Mouse (Mus musculus): ENCODE results near the gene Fam13a. TPM values are rescaled to one million over a fixed set of nuclear protein-coding genes. Genes with fewer than 3 reads are reported as not detected.

Fam13a gene
- polyA plus RNA-seq (2014; fragmentation: Nextera tagmentation; extraction: Ambion mirVana), result 8.2 and 10.1 TPM in 2 replicates

DNA sequence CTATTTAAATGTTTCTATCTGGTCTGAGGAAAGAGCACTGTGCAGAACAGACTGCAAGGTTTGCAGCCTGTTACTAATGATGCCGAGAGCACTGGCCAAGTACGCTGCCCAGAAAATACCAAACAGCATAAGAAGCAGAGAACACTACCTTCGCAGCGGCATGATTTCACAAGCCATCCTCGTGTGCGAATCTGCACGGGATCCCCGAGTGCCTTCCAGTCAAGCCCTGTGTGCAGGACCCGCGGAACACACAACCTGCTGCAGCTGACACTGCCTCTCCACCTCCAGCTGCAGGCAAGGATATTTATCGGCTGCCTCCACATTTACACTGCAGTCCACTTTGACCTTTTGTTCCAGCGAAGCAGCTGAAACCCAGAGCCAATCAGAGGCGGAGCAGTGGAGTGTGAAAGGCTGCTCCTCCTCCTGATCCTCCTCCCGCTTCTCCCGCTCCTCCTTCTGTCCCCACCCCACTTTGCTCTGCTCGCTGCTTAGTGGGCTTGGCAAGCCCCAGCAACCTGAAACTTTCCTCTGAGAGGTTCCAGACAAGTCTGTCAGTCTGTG is at the start of gene Fam13a:
Fam13a (minus strand) TSS at position 386 of the 561 bp plus-strand sequence.
- WGBS, result 0% methylated on average over 13 of the region's 16 CpGs
- Histone ChIP-seq H3K4me1 (ENCODE audit: control insufficient read depth, insufficient read depth, low read length) (peaks cover 5% of the 10 kb centered on the region; the same call in 1 of the 2 replicates), H3K9ac (ENCODE audit: low read depth, low read length) (peak within 1 kb of the TSS; percentile 52), H3K4me3 (ENCODE audit: low read depth, low read length) (peak within 1 kb of the TSS; percentile 52), H3K4me2 (ENCODE audit: low read depth, low read length) (peak within 1 kb of the TSS; percentile 68), H3K27me3 (replicated peaks; ENCODE audit: control insufficient read depth, insufficient read depth, low read length) (no peaks in the 10 kb centered on the region), H3K9me3 (ENCODE audit: control insufficient read depth, low read length) (no peaks in the 10 kb centered on the region), H3K36me3 (ENCODE audit: control insufficient read depth, insufficient read depth, low read length) (no peaks in the 10 kb centered on the region), H3K27ac (replicated peaks; ENCODE audit: low read depth, low read length) (peak within 1 kb of the TSS; percentile 64)
- DNase-seq (ENCODE audit: low spot score), result peak; percentile 97
- ATAC-seq (ENCODE audit: low read depth), result peak; percentile 100

DNA sequence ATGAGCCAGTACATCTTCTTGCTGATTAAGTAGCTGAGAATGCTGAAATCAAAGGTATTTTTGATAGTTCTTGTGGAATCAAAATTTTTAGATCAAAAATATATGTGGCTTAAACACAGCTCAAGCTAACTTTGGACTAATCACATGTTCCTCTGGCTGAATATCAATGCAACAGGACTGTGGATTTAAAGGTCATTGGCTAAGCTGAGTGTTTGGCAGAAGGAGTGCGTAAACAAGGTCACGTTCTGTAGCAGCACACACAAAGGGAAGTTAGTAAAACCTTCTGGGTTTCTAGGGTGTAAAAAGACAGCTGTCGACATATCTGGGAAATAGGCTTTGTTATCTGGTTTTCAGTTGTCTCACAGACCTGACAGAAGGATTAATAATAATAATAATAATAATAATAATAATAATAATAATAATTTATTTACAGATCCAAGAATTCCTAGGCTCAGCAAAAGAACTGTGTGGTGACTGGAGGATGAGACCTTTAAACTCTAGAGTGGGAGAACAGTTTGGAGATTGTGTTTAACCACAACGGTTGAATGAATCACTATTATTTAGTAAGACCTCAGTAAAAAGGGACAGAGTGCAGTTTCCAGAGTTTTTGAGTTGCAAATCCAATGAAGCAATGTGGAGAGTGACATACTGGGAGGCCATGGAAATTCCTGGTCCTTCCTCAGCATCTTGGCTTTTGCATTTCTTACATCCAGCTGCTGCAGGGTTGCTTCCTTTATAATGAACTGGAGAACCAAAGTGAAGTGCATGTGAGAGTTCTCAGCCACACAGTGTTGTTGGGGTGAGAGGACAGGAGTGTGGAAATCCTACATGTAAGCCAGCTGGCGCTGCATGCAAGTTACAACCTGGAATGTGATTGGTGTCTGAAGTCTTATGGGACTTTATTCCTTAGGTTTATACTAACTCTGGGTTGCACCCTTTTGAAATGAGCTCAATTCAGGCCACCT is 48.0 kb upstream of the Fam13a start:
- ATAC-seq (ENCODE audit: low read depth), result no peak
- 81% methylated on average over 5 of the region's 5 CpGs for WGBS
- DNase-seq (ENCODE audit: low spot score), result no peak
- no peaks in the 10 kb centered on the region for H3K27me3 ChIP-seq (replicated peaks; ENCODE audit: control insufficient read depth, insufficient read depth, low read length)
- no peak overlapping the region for H3K4me3 ChIP-seq (ENCODE audit: low read depth, low read length)
- H3K36me3 ChIP-seq (ENCODE audit: control insufficient read depth, insufficient read depth, low read length), result no peaks in the 10 kb centered on the region
- 0 out of 2 replicates have a peak, but pooled peaks cover 5% of the 10 kb centered on the region for H3K9me3 ChIP-seq (ENCODE audit: control insufficient read depth, low read length)
- H3K27ac ChIP-seq (replicated peaks; ENCODE audit: low read depth, low read length), result no peak overlapping the region
- no peak overlapping the region for H3K4me2 ChIP-seq (ENCODE audit: low read depth, low read length)
- H3K4me1 ChIP-seq (ENCODE audit: control insufficient read depth, insufficient read depth, low read length), result no peaks in the 10 kb centered on the region
- H3K9ac ChIP-seq (ENCODE audit: low read depth, low read length), result no peak overlapping the region

DNA sequence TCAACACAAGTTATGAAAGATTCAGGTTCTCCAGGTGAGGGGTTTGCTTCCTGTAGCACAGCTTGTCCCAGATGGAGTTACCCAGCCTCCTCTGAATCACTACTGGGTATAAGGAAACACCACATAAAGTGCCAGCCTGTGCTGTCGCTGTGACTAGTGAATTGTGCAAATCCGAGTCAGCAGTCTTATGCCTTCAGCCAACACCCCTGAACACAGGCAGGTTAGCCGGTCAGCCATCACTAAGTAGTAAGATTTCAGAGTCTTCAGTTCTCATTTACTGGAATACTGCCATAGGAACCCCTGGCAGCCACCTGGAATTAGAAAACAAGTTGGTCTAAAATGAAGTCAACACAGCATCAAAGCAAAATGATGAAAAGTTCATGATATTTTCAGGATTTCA is 47.3 kb upstream of the Fam13a start:
- ATAC-seq (ENCODE audit: low read depth), result no peak
- Histone ChIP-seq H3K36me3 (ENCODE audit: control insufficient read depth, insufficient read depth, low read length) (no peaks in the 10 kb centered on the region), H3K9ac (ENCODE audit: low read depth, low read length) (no peak overlapping the region), H3K27ac (replicated peaks; ENCODE audit: low read depth, low read length) (no peak overlapping the region), H3K27me3 (replicated peaks; ENCODE audit: control insufficient read depth, insufficient read depth, low read length) (no peaks in the 10 kb centered on the region), H3K4me3 (ENCODE audit: low read depth, low read length) (no peak overlapping the region), H3K4me1 (ENCODE audit: control insufficient read depth, insufficient read depth, low read length) (no peaks in the 10 kb centered on the region), H3K9me3 (ENCODE audit: control insufficient read depth, low read length) (0 out of 2 replicates have a peak, but pooled peaks cover 5% of the 10 kb centered on the region), H3K4me2 (ENCODE audit: low read depth, low read length) (no peak overlapping the region)
- DNase-seq (ENCODE audit: low spot score), result no peak
- 81% methylated on average over 3 of the region's 3 CpGs for WGBS

DNA sequence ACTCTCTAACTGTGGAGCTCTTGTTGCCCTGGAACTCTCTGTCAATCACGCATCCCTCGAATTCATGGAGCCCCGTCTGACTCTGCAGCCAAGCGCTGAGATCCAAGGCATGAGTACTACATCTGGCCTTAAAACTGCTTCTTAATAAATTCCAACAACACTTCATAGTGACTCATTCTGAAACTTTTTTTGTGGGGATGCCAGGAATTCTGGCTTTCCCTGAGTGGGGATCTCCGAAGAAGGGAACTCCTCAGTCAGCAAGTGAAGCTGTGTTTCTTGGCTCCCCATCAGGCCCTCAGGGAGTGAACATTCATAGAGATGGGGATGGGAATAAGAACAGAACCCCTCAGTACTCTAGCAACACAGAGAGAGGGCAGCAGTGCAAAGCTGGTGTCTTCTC is 43.8 kb upstream of the Fam13a start:
- 63% methylated on average over 5 of the region's 5 CpGs for WGBS
- Histone ChIP-seq H3K9ac (ENCODE audit: low read depth, low read length) (no peak overlapping the region), H3K9me3 (ENCODE audit: control insufficient read depth, low read length) (no peaks in the 10 kb centered on the region), H3K4me3 (ENCODE audit: low read depth, low read length) (no peak overlapping the region), H3K4me1 (ENCODE audit: control insufficient read depth, insufficient read depth, low read length) (no peaks in the 10 kb centered on the region), H3K27ac (replicated peaks; ENCODE audit: low read depth, low read length) (no peak overlapping the region), H3K27me3 (replicated peaks; ENCODE audit: control insufficient read depth, insufficient read depth, low read length) (no peaks in the 10 kb centered on the region), H3K4me2 (ENCODE audit: low read depth, low read length) (no peak overlapping the region), H3K36me3 (ENCODE audit: control insufficient read depth, insufficient read depth, low read length) (no peaks in the 10 kb centered on the region)
- no peak for ATAC-seq (ENCODE audit: low read depth)
- DNase-seq (ENCODE audit: low spot score), result peak; percentile 35

DNA sequence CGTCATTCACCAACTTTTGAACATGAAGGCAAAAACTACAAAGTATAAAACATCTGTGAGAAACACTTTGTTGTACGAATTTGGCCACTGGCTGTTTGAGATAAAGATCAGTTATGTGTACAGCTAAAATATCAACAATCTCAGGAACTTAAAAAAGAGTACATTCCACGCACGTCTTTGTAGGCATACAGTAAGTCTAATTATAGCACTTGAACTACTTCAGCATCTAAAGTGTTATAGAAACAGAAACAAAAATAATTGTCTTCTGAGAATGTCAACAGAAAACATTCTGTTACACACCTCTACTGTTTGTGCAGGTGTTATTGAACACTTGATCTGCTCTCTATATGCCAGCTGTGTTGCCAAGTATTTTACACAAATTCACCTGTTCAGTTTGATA is 40.1 kb upstream of the Fam13a start:
- Histone ChIP-seq H3K9me3 (ENCODE audit: control insufficient read depth, low read length) (no peaks in the 10 kb centered on the region), H3K27me3 (replicated peaks; ENCODE audit: control insufficient read depth, insufficient read depth, low read length) (no peaks in the 10 kb centered on the region), H3K4me1 (ENCODE audit: control insufficient read depth, insufficient read depth, low read length) (no peaks in the 10 kb centered on the region), H3K9ac (ENCODE audit: low read depth, low read length) (no peak overlapping the region), H3K4me3 (ENCODE audit: low read depth, low read length) (no peak overlapping the region), H3K27ac (replicated peaks; ENCODE audit: low read depth, low read length) (no peak overlapping the region), H3K36me3 (ENCODE audit: control insufficient read depth, insufficient read depth, low read length) (no peaks in the 10 kb centered on the region), H3K4me2 (ENCODE audit: low read depth, low read length) (no peak overlapping the region)
- ATAC-seq (ENCODE audit: low read depth), result no peak
- no peak for DNase-seq (ENCODE audit: low spot score)
- 64% methylated on average over 4 of the region's 4 CpGs for WGBS

DNA sequence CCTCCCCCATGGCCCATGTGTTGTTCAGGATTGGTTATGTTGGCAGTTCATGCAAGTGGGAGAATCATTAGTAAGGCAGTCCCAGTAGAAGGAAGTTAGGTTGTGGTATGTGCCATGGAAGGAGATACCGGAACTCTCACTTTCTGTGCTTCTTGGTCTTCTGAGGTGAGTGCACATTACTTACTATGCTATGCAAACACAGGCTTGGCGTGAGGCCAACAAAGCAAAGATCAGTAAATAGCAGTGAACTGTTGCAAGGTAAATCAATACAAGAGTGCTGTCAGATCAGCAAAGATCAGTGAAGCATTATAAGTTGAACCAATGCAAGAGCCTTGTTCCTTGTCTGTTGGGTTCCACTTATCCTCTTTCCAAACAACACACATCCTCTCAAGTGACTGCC is 28.9 kb upstream of the Fam13a start:
- no peaks in the 10 kb centered on the region for H3K27me3 ChIP-seq (replicated peaks; ENCODE audit: control insufficient read depth, insufficient read depth, low read length)
- no peak for ATAC-seq (ENCODE audit: low read depth)
- H3K27ac ChIP-seq (replicated peaks; ENCODE audit: low read depth, low read length), result no peak overlapping the region
- no peak overlapping the region for H3K9ac ChIP-seq (ENCODE audit: low read depth, low read length)
- WGBS, result 87% methylated on average over 2 of the region's 2 CpGs
- H3K4me3 ChIP-seq (ENCODE audit: low read depth, low read length), result no peak overlapping the region
- peak; percentile 44 for DNase-seq (ENCODE audit: low spot score)
- H3K4me2 ChIP-seq (ENCODE audit: low read depth, low read length), result no peak overlapping the region
- H3K9me3 ChIP-seq (ENCODE audit: control insufficient read depth, low read length), result no peaks in the 10 kb centered on the region
- H3K36me3 ChIP-seq (ENCODE audit: control insufficient read depth, insufficient read depth, low read length), result no peaks in the 10 kb centered on the region
- H3K4me1 ChIP-seq (ENCODE audit: control insufficient read depth, insufficient read depth, low read length), result no peaks in the 10 kb centered on the region

DNA sequence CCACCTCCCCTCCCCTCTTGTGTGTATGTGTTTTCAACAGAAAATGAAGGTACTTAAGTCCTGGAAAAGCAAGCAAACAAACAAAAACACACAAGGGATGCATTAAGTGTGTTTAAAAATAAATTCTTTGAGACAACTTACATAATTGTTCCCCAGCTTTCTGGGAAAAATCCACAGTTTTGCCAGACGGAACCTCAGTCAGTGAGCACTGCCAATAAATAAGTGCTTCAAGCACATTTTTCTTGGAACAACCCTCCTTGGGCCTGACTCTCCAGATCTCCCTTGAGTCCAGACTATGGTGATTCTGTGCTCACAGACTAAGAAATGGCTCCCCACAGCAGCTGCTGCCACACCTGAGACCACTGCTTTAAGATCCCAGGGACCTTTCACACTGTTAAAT is 15.4 kb upstream of the Fam13a start:
- no peaks in the 10 kb centered on the region for H3K9me3 ChIP-seq (ENCODE audit: control insufficient read depth, low read length)

DNA sequence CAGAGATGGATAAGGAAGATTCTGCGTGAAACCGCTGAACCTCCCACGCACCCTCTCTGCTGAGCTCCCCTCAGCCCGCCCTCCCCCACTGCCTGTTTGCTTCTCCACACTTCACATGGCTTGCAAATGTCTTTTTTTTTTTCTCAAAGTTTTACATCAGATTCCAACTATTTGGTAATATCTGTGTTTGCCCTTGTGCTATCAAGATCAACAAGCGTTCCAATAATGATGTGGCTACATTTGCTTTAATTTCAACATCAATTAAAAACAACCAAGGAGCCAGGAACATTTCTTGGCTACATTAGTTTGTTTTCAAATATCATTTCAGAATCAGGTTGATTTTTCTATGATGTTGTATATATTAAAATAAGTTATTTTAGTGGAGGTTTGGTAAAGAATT is 8.4 kb upstream of the Fam13a start:
- H3K4me3 ChIP-seq (ENCODE audit: low read depth, low read length), result no peak overlapping the region
- no peak for DNase-seq (ENCODE audit: low spot score)
- no peaks in the 10 kb centered on the region for H3K27me3 ChIP-seq (replicated peaks; ENCODE audit: control insufficient read depth, insufficient read depth, low read length)
- no peak overlapping the region for H3K9ac ChIP-seq (ENCODE audit: low read depth, low read length)
- no peaks in the 10 kb centered on the region for H3K4me1 ChIP-seq (ENCODE audit: control insufficient read depth, insufficient read depth, low read length)
- H3K4me2 ChIP-seq (ENCODE audit: low read depth, low read length), result no peak overlapping the region
- 79% methylated on average over 5 of the region's 5 CpGs for WGBS
- ATAC-seq (ENCODE audit: low read depth), result no peak
- H3K36me3 ChIP-seq (ENCODE audit: control insufficient read depth, insufficient read depth, low read length), result no peaks in the 10 kb centered on the region
- H3K9me3 ChIP-seq (ENCODE audit: control insufficient read depth, low read length), result no peaks in the 10 kb centered on the region
- no peak overlapping the region for H3K27ac ChIP-seq (replicated peaks; ENCODE audit: low read depth, low read length)

More for the DNA sequence above, 15.4 kb upstream of the Fam13a start:
- H3K27ac ChIP-seq (replicated peaks; ENCODE audit: low read depth, low read length), result no peak overlapping the region
- whole genome bisulfite sequencing, result 33% methylated on average over 1 of the region's 1 CpGs
- no peak overlapping the region for H3K4me2 ChIP-seq (ENCODE audit: low read depth, low read length)
- no peaks in the 10 kb centered on the region for H3K4me1 ChIP-seq (ENCODE audit: control insufficient read depth, insufficient read depth, low read length)
- no peak for ATAC-seq (ENCODE audit: low read depth)
- no peaks in the 10 kb centered on the region for H3K27me3 ChIP-seq (replicated peaks; ENCODE audit: control insufficient read depth, insufficient read depth, low read length)
- H3K36me3 ChIP-seq (ENCODE audit: control insufficient read depth, insufficient read depth, low read length), result no peaks in the 10 kb centered on the region
- DNase-seq (ENCODE audit: low spot score), result peak; percentile 54
- no peak overlapping the region for H3K9ac ChIP-seq (ENCODE audit: low read depth, low read length)
- no peak overlapping the region for H3K4me3 ChIP-seq (ENCODE audit: low read depth, low read length)
